Mouse (Mus musculus): ENCODE measurements at regions not wholly inside any gene's neighbourhood (a gene's known extent, or its start where the extent isn't known, plus 50 kb on each side); places are given as distances from the start of the nearest gene placed in this dataset.
A peak's percentile ranks its signal among the peaks of the same experiment; 100 is the strongest.

GRCm38 (mm10) chr11:17461701-17462100, 204.3 kb downstream of the C1d start:
- DNase-seq = no peak

DNA sequence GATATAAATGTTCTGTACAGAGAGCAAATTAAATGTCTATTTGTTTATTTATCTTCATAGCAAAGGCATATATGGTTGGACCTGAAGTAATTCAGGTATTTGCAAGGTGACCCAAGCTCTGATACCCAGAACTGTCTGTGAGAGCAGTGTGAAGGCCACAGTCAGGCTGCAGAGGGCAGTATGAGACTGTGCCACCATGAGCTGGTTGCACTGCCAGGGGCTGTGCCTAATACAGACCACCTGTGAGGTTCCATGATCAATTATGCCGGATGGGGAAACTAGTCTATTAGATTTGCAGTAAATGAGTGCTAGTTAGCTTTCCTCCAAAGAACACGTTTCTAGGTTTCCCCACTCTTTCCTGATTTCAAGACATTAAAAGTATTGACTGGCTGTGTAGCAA, 207.5 kb downstream of the C1d start:
- DNase-seq = peak in 1 of 2 experiments; percentile 11

DNA sequence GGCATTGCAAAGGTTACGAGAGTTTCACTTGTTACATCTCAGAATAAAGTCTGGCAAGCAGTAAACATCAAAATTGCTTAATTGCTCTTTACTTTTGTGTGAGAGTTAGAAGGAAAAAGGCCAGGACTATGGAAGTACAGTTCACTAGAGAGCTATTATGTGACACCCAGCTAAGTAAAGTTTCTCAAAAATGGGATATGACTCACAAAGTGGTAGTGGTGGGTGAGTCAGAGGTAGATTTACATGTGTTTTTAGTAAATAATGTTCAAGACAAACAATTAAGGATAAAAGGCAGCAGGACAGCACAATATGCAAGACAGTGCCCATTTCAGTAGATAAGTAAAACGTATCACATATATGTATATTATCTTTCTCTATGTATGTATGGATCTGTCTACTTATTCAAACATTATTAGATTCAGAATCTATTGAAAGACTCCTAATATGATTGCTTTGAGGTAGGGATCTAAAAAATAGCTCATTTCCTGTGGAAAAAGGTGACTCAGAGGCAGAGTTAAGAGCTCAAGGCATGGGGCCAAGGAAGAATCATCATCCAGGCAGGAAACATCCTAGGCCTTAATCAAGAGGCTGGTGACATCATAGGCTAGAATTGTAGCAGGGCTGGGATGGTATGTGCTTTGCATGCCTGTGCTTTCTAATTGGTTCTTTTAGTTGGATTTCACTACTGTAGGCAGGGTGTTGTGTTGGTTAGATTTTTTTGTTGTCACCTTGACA, 211.2 kb downstream of the C1d start:
- DNase-seq = peak; percentile 15 to 35

GRCm38 (mm10) chr11:17481436-17481996, 224.1 kb downstream of the C1d start:
- no peak for DNase-seq

DNA sequence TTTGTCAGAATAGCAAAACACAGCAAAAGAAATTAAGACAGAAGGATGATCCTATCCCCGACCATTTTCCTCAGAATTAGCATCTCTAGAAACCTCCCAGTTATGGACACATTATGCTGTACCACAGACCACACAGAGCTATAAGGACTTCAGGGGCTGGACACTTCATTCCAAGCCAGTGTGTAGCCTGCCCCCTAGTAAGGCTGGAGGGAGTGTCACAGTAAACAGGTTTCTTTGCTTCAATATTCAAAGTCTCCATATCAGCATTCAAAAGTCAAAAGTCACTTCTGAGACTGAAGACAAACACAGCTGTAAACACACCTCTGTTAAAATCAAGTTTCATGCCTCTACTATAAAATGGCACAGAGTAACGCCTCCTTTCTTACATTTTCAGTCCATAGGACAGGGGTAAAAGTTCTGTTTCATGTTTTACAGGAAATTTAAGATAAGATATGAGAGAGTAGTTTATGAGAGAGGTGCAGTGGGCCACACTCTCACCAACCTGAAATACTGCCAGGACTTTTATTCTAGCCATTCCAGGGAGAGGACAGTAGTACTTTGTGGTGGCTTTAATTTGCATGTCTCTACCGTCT, 226.6 kb downstream of the C1d start:
- DNase-seq = no peak

DNA sequence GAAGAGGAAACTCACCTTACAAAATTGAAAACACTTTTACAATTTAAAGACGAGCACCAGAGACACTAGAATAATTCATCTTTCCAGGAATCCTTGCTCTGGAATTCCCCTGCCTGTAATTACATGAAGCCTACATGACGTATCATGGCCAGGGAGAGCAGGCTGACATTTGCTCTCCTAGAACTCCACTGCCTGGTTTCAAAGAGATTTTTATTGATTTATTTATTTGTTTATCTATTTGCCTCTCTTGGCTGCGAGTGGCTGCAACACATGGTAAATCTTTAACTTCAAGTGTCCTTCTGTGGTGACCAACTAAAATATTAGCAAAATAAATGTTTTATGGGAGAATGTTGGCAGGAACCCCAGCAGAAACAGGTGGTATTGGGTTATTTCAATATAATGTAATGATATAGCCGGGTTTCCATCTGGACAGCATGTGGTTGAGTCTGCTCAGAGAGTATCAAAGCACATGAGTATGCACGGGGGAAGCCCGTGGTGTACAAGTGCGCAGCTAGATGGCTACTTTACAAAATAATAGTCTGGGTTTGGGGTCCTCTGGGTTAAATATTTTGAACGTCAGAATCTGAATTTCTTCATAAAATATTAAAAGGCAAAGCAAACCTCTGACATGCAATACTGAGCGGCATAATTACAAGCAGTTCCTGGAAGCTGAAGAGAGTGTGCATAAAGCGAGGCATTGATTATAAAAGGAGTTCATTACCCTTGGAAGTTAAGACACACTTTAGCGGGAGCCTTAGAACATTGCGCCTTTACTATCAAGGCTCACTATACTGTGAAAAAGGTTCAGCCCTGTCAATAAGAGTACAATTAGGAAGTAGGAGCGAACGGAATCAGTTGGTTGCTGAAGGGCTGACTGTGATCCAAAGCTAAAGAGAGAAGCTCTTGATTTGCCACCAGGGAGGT, 244.0 kb downstream of the C1d start:
- DNase-seq = no peak

DNA sequence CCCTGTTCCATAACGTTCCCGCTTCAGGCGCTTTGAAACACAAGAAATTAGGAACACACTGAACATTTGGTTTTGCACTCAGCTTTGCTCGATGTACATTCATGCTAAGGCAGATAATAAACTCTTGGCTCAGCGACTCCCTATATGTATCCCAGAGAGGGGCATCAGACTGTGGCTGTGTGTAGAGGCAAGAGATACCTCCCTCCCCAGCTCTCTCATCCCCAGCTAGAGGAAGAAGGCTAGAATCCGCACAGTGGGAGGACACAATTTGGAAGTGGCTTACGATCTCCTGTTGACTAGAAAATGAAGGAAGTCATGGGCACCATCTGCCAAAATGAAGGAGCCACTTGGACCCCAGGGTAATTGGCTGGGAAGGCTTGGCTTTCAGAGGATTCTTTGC, 244.7 kb downstream of the C1d start:
- DNase-seq = no peak

DNA sequence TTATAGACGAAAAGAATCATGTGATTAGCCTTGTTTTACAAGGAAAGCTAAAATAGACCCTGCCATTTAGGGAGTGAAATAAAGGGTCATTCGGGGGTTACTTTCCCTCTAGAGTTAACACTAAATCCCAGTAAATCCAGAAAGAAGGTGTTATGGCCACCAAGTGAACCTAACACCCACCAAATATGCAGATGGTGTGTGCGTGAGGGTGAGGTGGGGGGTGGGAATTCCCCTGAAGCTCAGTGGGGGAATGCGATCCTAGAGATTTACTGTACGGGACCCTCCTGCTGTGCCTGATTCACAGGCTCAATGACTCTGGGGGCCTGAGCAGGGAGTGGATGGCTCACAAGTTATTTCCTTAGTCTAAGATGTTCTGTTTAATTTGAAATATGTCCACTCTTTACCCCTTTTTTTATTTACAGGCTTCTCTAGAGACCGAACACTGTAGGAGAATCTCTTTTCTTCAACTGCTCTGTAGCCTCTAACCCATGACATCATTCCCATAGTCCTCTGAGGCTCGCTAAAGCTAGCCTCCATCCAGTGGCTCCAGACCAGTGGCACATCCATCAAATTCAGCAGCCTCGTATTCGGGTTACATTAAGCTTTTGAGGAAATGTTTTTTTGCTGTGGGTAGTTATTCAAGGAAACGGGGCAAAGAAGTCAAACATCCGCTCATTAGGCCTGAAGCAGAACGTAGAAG, 265.0 kb downstream of the C1d start:
- DNase-seq = no peak

GRCm38 (mm10) chr11:17523329-17523728, 265.9 kb downstream of the C1d start:
- DNase-seq = no peak

- DNase-seq = no peak
Measured at GRCm38 (mm10) chr11:17524985-17525775, 267.8 kb downstream of the C1d start.

DNA sequence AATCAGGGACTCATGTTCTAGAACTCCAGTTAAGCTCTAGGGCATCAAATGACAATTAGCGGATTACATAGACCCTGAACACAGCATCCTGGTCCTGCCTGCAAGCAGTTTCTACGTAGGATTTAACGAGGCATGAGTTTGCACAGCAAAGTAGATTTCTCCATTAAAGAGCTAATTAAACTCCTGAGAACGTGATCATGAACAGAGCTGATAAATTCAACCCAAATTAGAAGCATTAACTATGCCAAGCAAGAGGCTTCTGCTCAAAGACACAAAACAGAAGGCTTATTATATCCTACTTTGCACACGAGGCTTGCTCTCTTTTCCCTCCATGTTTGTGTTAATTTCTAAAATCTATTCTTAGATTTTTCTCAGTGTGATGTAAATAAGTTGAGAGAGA, 269.1 kb downstream of the C1d start:
- DNase-seq = no peak

- peak; percentile 8 to 11 for DNase-seq
Measured at GRCm38 (mm10) chr11:17528609-17529008, 271.2 kb downstream of the C1d start.

- DNase-seq = no peak
Measured at GRCm38 (mm10) chr11:17533706-17534105, 276.3 kb downstream of the C1d start.

DNA sequence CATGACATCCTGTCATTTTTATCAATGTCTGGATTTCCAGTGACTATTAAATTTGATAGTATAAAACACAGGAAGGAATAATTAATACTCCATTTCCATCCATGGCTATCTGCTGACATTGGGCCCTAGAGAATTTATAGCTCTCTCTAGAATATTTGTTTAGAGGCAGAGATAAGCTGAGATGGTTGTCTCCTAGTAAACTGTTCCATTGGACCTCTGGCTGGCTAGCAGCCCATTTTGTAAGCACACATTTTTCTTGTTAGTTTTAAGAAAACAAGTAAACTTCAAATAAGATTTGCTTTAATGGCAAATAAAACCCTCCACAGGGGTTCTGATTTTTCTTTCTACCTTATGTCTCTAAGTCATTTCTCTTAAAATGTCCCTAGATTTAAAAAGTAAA, 288.9 kb downstream of the C1d start:
- DNase-seq = no peak

DNA sequence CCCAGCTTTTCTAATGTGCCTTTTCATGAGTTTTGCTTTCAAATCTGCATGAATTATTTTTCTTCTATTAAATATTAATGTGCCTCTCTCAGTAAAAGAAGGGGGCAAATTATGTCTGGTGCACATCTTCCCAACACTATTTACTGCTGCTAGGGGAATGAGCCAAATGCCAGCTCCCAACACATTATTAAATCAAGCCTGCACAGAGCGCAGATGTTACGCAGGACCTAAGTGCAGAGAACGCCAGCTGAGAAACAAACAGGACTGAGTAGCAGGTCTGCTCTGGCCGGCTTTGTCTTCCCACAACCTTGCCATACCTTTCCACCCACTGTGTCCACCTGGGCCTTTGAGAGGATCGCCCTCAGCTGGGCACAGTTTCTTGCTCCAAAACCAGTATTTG, 291.8 kb downstream of the C1d start:
- DNase-seq = no peak

GRCm38 (mm10) chr11:17555276-17555675, 297.9 kb downstream of the C1d start:
- no peak for DNase-seq

- DNase-seq = no peak
Measured at GRCm38 (mm10) chr11:17591780-17592487, 334.6 kb downstream of the C1d start.

GRCm38 (mm10) chr11:17603726-17604493, 346.5 kb downstream of the C1d start:
- peak; percentile 30 to 56 for DNase-seq

- DNase-seq = no peak
Measured at GRCm38 (mm10) chr11:17620462-17621248, 333.0 kb downstream of the Etaa1 start.

Measured in heart, adult 18-20 months (tissue).